In the genomic region with DNA sequence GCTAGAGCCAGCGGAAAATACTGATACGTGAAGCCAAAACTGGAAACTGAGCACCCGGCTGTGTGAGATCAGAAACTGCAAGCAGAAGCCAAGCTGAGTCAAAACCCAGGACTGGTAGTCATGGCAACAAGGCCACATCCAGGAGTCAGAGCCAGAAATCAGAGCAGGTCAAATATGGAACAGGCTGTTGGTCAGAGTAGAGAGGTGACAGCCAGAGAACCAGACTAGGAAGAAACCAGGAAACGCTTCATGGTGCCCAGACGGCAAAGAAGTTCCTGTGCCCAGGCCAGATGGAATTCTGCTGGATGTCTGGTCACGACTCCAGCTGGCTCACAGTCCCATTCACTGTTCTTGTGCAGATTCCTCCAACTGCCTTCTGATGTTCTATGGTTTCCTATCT, we compare ENCODE assay signal across 11 mouse cellular contexts.
DNase-seq lines count a peak whose midpoint lies in the region; ATAC-seq and TF ChIP-seq lines count a peak whose summit lies in the region.
"Had no signal": no experiment of that assay in that cellular context is flagged by ENCODE, and none has a peak within 500 bp of the region (broad histone marks: within the 10 kb centered on the region; RNA-seq: fewer than 3 reads in every experiment).

No protein-coding gene starts in this region.

- intact Hi-C loops in heart, postnatal 36 days (cut with DNase I) = no loop called here

- no peak overlapping the region for H3K27ac ChIP-seq in hindbrain, embryonic 11.5 days (ENCODE audit: low read depth, low read length)
- no peak overlapping the region for H3K27ac ChIP-seq in hindbrain, embryonic 12.5 days
- no peak overlapping the region for H3K27ac ChIP-seq in limb, embryonic 10.5 days
- H3K27ac ChIP-seq in thymus, adult 2 months (ENCODE audit: control insufficient read depth, insufficient read depth, low read length) = no peak overlapping the region
- H3K27ac ChIP-seq in forebrain, embryonic 13.5 days = no peak overlapping the region
- H3K27ac ChIP-seq: embryonic facial prominence, embryonic 15.5 days; limb, embryonic 13.5 days had no signal

- no peak for TF ChIP-seq POLR2A in thymus, adult 2 months (IDR thresholded peaks at IDR 0.05; ENCODE audit: control insufficient read depth, extremely low read depth, insufficient read depth, low read length, poor library complexity)

- peak; percentile 15 for DNase-seq in hindbrain, embryonic 11.5 days (ENCODE audit: low spot score)
- peak; percentile 37 for DNase-seq in embryo, embryonic 10 days (ENCODE audit: low spot score)
- peak; percentile 18 to 47 for DNase-seq in heart, postnatal 36 days
- peak; percentile 30 for DNase-seq in limb, embryonic 10.5 days (ENCODE audit: low spot score)
- no peak for DNase-seq in thymus, adult 2 months
- no peak for DNase-seq in neural tube, embryonic 10.5 days (ENCODE audit: extremely low spot score, low spot score)

- H3K4me3 ChIP-seq in hindbrain, embryonic 11.5 days (ENCODE audit: low read depth, low read length) = no peak overlapping the region
- H3K4me3 ChIP-seq in hindbrain, embryonic 12.5 days = no peak overlapping the region
- no peak overlapping the region for H3K4me3 ChIP-seq in limb, embryonic 10.5 days
- H3K4me3 ChIP-seq in thymus, adult 2 months (ENCODE audit: control insufficient read depth, insufficient read depth, low read length) = no peak overlapping the region
- no peak overlapping the region for H3K4me3 ChIP-seq in forebrain, embryonic 13.5 days
- H3K4me3 ChIP-seq: embryonic facial prominence, embryonic 15.5 days; limb, embryonic 13.5 days had no signal

- 53% methylated on average over 6 of the region's 6 CpGs for WGBS in hindbrain, embryonic 11.5 days
- WGBS in hindbrain, embryonic 12.5 days = 54% methylated on average over 6 of the region's 6 CpGs
- WGBS in limb, embryonic 10.5 days = 79% methylated on average over 6 of the region's 6 CpGs
- 77% methylated on average over 6 of the region's 6 CpGs for WGBS in thymus, adult 2 months
- WGBS in forebrain, embryonic 13.5 days = 66% methylated on average over 6 of the region's 6 CpGs

- H3K27me3 ChIP-seq in hindbrain, embryonic 11.5 days (ENCODE audit: control insufficient read depth, insufficient read depth, low read length) = no peaks in the 10 kb centered on the region
- H3K27me3 ChIP-seq in hindbrain, embryonic 12.5 days = no peaks in the 10 kb centered on the region
- no peaks in the 10 kb centered on the region for H3K27me3 ChIP-seq in limb, embryonic 10.5 days (ENCODE audit: low read depth, poor library complexity, severe bottlenecking)
- no peaks in the 10 kb centered on the region for H3K27me3 ChIP-seq in thymus, adult 2 months (ENCODE audit: control insufficient read depth, insufficient read depth, low read length)
- H3K27me3 ChIP-seq in forebrain, embryonic 13.5 days = no peaks in the 10 kb centered on the region
- H3K27me3 ChIP-seq: embryonic facial prominence, embryonic 15.5 days; limb, embryonic 13.5 days had no signal

- H3K36me3 ChIP-seq in hindbrain, embryonic 11.5 days (ENCODE audit: control insufficient read depth, insufficient read depth, low read length) = no peaks in the 10 kb centered on the region
- H3K36me3 ChIP-seq in hindbrain, embryonic 12.5 days = no peaks in the 10 kb centered on the region
- H3K36me3 ChIP-seq in limb, embryonic 10.5 days = no peaks in the 10 kb centered on the region
- H3K36me3 ChIP-seq in thymus, adult 2 months (ENCODE audit: control insufficient read depth, insufficient read depth, low read length) = no peaks in the 10 kb centered on the region
- no peaks in the 10 kb centered on the region for H3K36me3 ChIP-seq in forebrain, embryonic 13.5 days (ENCODE audit: poor library complexity, severe bottlenecking)
- H3K36me3 ChIP-seq: embryonic facial prominence, embryonic 15.5 days; G1E; limb, embryonic 13.5 days had no signal

- ATAC-seq in hindbrain, embryonic 11.5 days (ENCODE audit: low FRiP score) = no peak
- ATAC-seq in hindbrain, embryonic 12.5 days (ENCODE audit: low FRiP score) = no peak
- ATAC-seq in forebrain, embryonic 13.5 days = no peak

- no peak overlapping the region for H3K9ac ChIP-seq in hindbrain, embryonic 11.5 days (ENCODE audit: low read depth, low read length)
- H3K9ac ChIP-seq in hindbrain, embryonic 12.5 days = no peak overlapping the region
- no peak overlapping the region for H3K9ac ChIP-seq in forebrain, embryonic 13.5 days
- H3K9ac ChIP-seq: embryonic facial prominence, embryonic 15.5 days; limb, embryonic 13.5 days had no signal

- no peaks in the 10 kb centered on the region for H3K9me3 ChIP-seq in hindbrain, embryonic 11.5 days (ENCODE audit: control insufficient read depth, low read length)
- H3K9me3 ChIP-seq in hindbrain, embryonic 12.5 days (replicated peaks) = no peaks in the 10 kb centered on the region
- H3K9me3 ChIP-seq in limb, embryonic 10.5 days (replicated peaks) = no peaks in the 10 kb centered on the region
- no peaks in the 10 kb centered on the region for H3K9me3 ChIP-seq in forebrain, embryonic 13.5 days (replicated peaks)
- H3K9me3 ChIP-seq: embryonic facial prominence, embryonic 15.5 days; limb, embryonic 13.5 days had no signal

- no peak for TF ChIP-seq CTCF in thymus, adult 2 months (IDR thresholded peaks at IDR 0.05; ENCODE audit: borderline replicate concordance, control insufficient read depth, extremely low read depth, insufficient read depth, low read length, poor library complexity)

- H3K4me1 ChIP-seq in hindbrain, embryonic 11.5 days (replicated peaks; ENCODE audit: control insufficient read depth, insufficient read depth, low read length) = no peaks in the 10 kb centered on the region
- no peaks in the 10 kb centered on the region for H3K4me1 ChIP-seq in hindbrain, embryonic 12.5 days
- H3K4me1 ChIP-seq in limb, embryonic 10.5 days = 0 out of 2 replicates have a peak, but pooled peaks cover 3% of the 10 kb centered on the region
- no peaks in the 10 kb centered on the region for H3K4me1 ChIP-seq in thymus, adult 2 months (replicated peaks; ENCODE audit: control insufficient read depth, insufficient read depth, low read length)
- no peaks in the 10 kb centered on the region for H3K4me1 ChIP-seq in forebrain, embryonic 13.5 days
- H3K4me1 ChIP-seq: embryonic facial prominence, embryonic 15.5 days; limb, embryonic 13.5 days had no signal

- no peak overlapping the region for H3K4me2 ChIP-seq in hindbrain, embryonic 11.5 days (replicated peaks; ENCODE audit: low read depth, low read length)
- no peak overlapping the region for H3K4me2 ChIP-seq in hindbrain, embryonic 12.5 days (replicated peaks)
- no peak overlapping the region for H3K4me2 ChIP-seq in forebrain, embryonic 13.5 days
- H3K4me2 ChIP-seq: embryonic facial prominence, embryonic 15.5 days; limb, embryonic 13.5 days had no signal

Comparison
In these comparisons a context has a peak if more than half of its experiments do, and no peak if none do; other contexts are left out.
1. DNase-seq: peak in hindbrain, embryonic 11.5 days (single experiment), embryo, embryonic 10 days (single experiment), heart, postnatal 36 days (2 of 2) and limb, embryonic 10.5 days (single experiment); none in thymus, adult 2 months (single experiment) and neural tube, embryonic 10.5 days (single experiment).